Mouse (Mus musculus): ENCODE measurements around the gene Omt2a.
"Not testable (repeated sequence)": the region's sequence is repeated elsewhere in the genome, so short reads cannot be mapped to it uniquely, and the experiment has no call there.

GRCm38 (mm10) chr9:78289063-78289462 is 25.5 kb downstream of the Omt2a start:
- not testable (repeated sequence) for TF ChIP-seq CTCF (IDR thresholded peaks at IDR 0.05; ENCODE audit: borderline replicate concordance, insufficient read depth, low read depth, low read length); POLR2A (IDR thresholded peaks at IDR 0.05; ENCODE audit: borderline replicate concordance, insufficient read depth, low read length)
